Mouse (Mus musculus): Measurements from ENCODE around the gene Ddx47.

The Ddx47 gene

DNA sequence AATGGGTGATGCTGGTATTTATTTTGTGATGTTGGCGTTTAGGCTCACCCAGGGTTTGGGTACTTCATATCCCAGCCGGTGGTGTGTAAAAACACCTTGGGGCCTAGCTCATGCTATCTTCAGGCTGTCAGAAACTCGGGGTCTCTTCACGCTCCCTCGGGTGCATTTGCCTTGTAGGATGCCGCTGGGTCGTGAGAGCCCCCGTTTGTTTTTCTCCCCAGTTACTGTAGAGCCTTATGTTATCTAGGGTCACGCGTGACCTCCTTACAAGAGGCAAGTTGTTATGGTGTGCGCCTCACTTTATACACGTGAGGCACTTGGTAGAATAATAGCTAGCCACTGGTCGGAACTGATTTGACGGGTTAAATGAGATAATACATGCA is 313 bp downstream of the Ddx47 start:
- DNase-seq (ENCODE audit: low spot score): no peak

DNA sequence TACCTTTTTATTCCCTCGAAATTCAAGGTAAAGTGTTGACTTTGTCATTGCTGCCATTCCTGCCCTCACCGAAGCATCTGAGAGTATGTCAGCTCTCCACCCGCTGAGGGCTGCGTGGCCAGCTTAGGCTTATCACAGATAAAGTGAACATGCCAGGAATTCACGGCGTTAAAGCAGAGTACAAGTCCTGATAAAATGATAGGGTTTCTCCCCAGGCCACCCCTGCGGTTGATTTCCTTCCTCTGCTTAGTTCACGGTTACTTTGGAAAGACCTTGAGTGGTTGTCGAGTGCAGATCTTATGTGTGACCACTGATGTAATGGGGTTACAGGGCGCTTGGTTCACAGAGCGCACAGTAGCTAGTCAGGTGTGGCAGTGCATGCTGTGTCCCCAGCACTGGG is 5.8 kb downstream of the Ddx47 start:
- DNase-seq (ENCODE audit: low spot score): no peak

DNA sequence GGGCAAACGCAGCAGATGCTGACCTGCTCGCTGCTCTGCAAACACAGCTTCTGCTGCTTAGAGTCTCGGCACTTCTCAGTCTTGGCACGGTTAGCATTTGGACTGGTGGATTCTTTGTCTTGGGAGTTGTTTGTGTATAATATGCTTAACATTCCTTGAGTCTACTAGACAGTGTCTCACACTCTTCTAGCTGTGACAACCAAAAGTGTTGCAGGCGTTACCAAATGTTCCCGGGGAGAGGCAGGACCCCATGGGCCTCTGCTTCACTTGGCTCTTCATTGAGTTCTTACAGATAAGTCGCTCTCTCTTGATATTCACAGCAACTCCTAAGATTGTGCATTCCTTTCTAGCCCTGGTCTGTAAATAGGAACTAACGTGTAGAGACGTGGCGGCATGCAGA is 8.2 kb downstream of the Ddx47 start:
- DNase-seq (ENCODE audit: low spot score): no peak

DNA sequence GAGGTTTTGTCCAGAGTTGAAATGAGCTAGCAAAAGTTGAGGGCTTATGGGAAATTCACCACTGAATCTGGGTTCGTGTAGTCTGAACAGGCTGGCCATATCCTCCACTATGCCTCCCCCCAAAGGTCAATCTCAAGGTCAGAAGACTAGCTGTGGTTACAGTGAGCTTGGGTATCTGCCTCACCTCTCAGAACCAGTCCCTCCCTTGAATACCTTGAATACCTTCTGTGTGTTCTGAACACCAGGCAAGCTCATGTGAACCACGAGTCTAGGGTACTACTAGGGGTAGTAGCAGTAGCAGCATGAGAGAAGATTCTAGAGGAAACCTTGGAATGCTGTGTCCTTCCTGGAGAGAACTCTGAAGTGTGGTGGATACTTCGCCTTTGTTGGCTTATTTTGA is 10.2 kb downstream of the Ddx47 start:
- DNase-seq (ENCODE audit: low spot score): no peak

DNA sequence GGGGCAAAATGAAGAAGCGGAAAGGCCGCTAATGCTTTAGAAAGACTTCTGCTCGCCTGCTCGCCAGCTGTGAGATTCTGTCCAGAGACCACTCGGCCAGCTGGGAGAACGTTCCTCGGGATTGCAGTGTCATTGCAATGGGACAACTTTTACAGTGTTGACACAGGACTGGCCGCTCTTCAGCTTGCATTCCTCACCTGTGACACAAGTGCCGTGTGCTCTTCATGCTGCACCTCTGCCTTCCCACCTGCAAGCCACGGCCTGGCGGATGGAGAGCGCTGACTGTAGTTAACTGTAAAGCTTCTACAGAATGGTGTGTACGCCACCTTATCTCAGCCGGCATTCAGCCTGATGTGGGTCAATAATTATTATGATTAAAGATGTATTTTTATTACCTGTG is 12.0 kb downstream of the Ddx47 start:
- no peak for DNase-seq (ENCODE audit: low spot score)

DNA sequence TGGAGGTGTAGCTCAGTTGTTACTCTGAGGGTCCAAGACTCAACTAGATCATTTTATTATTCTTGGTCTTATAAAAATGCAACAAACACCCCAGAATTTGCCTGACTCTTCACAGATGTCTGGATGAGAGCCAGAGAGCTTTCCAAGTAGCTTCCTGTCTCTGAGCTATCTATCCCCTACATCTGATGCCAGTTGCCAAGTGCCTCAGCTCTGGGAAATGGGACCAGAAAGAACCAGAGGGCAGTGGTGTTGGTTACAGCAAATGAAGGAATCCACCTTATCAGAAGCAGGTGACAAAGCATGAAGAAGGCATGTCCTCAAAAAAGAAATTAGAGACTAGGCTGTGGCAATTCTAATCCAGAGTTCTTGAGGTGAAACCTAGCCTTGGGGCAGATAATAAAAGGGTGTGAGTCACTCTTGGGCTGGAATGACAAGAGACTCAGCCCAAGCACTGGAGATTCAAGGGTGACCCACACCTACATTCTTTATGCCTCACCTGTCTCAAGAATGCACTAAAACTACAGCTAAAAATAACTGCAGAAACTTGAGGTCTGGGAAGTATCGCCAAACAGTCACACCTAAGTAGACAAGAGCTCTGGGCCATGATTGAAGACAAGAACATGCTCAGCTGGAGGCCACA is 13.5 kb downstream of the Ddx47 start:
- DNase-seq (ENCODE audit: low spot score): no peak

DNA sequence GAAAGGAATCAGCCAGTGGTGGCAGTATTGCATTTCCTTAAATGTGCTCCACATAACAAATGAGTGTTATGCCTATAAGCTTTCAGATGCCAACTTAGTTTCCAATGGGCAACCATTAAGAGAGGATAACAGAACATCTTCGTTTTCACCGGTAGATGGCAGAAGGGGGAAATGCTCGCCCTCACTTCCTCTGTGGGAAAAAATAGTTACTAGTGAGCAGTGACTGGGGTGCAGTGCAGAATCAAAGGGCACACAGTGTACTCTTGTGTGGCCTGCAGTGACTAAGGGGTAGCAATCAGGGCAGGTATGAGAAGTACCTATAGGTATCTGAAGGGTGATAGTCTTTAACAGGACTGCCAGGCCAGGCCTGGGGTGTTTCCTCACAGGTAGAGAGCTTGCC is 14.8 kb downstream of the Ddx47 start:
- peak; percentile 58 for DNase-seq (ENCODE audit: low spot score)

DNA sequence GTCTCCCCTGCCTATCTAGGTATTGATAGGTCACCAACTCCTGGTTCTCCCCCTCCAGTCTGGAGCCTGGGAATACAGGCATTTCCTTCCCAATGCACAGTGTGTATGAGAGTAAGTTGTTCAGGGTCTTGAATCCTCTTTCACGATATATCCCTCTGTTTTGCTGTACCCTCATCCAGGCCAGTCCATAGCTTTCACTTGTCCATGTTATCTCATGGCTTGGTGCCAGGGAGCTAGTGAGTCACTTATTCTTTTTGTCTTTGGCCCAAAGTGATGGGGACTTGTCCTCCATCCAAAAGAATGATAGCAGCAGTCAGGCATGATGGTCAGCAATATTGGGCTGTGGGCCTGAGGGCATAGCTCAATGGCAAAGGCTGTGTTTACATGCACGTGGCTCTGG is 15.3 kb downstream of the Ddx47 start:
- no peak for DNase-seq (ENCODE audit: low spot score)

DNA sequence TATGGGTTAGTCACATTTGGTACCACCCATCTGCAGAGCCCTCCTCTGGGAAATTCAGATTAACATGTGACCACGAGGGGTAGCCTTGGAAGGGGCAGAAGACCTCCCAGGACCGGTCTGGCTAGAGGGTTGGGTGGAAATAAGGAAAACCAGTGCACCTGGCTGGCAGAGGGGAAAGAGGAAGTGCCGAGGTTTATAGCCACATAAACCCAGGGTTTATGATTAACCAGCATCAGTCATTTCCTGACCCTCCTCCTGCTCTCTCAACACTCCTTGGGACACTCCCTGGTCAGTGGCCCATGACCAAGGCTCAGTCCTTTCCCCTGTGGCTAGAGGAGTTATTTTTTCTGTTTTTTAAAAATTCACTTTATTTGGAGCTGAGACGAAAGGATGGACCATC is 17.8 kb downstream of the Ddx47 start:
- no peak for DNase-seq (ENCODE audit: low spot score)

DNA sequence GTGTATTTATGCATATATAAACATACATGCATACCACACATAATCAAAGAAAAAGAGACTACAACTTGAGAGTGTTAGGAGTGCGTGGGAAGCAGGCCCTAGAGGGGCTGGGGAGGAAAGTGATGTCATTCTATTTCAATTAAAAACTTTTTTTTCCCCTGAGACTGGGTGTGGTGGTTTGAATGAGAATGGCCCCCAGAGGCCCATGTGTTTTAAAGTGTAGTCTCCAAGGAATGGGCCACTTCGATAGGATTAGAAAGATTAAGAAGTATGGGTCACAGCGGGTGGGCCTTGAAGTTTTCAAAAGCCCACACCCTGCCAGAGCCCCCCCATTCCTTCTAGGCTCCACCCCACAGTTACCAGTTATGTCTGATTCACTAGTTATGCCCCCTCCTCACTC is 27.3 kb downstream of the Ddx47 start:
- no peak for DNase-seq (ENCODE audit: low spot score)

DNA sequence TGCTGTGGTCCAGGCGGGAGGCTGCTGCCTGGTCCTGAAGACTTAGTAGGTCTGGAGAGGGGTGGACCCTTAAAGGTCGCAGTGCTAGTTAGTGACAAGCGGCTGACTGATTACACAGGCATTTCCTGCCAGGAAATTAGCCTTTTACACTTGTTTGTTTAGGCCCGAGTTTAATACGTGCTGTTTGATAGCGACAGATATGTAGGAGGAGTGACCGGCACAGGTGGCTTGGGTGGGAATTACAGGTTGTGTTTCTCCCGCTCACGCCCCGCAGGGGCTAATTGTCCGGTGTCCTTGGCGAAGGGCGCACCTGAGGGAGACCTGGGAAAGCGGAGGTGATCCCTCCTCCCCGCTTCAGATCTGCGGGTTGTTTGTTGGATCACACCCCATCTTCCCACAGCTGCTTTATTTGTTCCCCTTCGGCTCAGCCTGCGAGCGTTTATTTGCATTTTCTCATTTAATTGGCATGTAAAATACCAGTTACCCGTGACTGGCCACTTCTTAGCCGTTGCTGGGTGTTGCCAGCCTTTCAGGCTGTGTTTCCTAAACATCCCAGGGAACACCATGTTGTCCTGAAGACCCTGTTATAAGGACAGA is 29.0 kb downstream of the Ddx47 start:
- DNase-seq (ENCODE audit: low spot score): peak; percentile 24

DNA sequence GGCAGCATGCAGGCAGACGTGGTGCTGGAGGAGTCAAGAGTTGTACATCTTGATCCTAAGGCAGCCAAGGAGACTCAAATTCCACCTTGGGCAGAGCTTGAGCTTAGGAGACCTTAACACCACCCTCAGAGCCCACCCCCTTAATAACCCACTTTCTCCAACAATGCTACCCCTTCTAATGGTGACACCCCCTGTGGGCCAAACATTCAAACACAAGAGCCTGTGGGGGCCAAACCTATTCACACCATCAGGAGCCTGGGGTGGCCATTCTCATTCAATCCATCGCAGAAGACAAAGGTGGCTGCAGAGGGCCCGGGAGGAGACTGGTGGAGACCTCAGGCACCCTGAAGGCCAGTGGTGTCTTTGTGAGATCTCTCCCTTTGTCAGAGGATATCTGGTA is 30.5 kb downstream of the Ddx47 start:
- DNase-seq (ENCODE audit: low spot score): no peak

DNA sequence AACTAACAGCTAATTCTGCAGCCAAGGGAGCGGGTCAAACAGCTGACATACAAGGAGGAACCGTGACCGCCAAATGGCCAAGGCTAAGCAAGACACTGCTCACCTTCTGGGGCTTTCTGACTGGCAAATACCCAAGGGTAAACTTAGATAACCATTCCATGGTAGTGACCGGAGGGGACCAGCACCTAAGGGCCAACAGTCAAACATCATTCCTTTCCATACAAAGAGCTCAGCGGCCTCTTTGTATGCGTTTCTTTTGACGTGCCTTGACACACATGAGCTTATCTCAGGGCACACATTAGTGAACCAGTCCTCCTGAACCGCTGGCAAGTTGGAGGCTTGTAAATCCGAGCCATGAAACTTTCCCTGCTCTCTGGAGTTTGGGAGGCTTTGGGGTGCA is 35.9 kb downstream of the Ddx47 start:
- DNase-seq (ENCODE audit: low spot score): no peak

DNA sequence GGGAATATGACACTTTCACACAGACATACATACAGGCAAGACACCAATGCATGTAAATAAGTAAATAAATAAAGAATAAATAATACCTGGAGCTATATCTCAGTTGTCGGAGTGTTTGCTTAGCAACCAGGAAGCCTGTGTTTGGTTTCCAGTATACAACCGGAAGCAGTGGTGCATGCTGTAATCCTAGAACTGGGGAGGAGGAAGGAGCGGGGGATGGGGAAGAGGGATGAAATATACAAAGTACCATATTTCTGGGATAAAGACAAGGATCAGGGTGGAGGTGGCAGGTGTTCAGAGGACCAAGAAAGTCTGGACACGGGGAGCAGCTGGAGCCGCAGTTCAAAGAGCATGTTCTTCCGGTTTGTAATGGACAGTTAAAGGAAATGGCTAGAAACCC is 37.1 kb downstream of the Ddx47 start:
- no peak for DNase-seq (ENCODE audit: low spot score)

DNA sequence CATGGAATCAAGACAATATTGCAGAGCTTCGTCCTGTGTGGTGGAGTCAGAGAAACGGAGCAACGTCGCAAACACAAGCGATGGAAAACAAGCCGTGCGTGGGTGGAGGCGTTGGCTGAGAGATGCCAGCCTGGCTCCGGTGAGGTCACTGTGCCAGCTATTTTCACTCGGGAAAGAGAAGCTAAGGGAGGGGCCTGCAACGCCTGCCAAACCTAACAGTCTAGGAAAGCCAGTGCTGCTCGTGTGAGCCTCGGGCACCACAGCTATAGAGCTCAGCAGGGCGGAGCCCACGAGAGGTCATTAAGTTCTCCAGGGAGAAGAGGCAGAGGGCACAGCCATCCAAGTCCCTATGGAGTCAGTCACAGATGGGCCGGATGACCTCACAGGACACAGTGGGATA is 37.5 kb downstream of the Ddx47 start:
- DNase-seq (ENCODE audit: low spot score): no peak

DNA sequence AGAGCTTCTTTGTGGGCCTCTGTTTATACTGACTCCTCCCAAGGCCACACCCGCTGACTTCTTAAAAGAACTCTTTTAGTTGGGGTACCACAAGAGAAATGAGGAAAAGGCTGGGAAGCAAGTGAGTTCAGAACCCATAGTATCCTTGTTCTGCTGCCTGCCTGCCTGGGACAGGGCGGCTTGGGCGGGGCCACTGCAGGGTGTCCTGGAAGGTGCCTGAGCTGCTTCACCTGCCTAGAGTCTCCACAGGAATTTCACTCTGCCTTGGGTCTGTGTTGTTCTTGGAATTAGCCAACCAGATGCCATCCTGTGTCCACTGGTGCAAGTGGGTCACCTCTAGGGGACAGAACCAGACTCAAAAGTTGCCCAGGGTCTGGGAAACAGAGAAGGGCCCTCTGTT is 42.4 kb downstream of the Ddx47 start:
- DNase-seq (ENCODE audit: low spot score): no peak

DNA sequence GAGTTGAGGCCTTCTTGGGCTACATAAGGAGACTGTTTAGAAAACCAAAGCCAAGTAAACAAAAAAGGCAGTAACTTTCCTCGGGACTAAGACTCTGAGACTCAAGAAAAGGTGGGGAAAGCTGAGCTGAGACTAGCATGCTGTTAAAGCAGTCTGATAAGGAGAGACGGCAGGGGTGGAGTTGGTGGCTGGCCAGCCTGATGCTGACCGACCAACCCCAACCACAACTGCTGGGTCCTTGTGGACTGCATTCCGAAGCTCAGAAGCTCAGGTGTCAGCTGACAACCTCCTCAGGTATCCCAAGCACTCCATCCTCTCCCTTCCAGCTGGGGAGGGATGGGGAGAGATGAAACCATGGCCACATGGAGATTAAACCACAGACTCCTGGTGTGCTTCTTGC is 44.5 kb downstream of the Ddx47 start:
- DNase-seq (ENCODE audit: low spot score): no peak

DNA sequence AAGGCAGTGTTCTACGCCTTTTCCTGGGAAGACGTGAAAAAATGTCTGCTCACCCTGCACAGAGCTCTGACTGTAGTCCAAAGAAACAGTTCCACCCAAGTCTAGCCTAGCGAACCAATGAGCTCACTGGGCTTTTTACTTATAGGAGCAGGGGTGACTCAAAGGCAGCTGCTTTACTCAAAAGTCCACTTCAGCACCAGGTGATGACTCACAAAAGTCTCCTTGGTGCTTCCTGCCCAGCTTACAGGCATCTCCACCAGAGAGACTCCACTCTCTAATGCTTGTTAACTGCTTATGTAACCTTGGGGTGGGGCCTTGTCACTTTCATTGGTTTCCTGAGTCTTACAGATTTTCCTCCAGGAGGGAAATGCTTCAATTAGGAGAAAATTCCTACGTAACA is 49.3 kb downstream of the Ddx47 start:
- no peak for DNase-seq (ENCODE audit: low spot score)

DNA sequence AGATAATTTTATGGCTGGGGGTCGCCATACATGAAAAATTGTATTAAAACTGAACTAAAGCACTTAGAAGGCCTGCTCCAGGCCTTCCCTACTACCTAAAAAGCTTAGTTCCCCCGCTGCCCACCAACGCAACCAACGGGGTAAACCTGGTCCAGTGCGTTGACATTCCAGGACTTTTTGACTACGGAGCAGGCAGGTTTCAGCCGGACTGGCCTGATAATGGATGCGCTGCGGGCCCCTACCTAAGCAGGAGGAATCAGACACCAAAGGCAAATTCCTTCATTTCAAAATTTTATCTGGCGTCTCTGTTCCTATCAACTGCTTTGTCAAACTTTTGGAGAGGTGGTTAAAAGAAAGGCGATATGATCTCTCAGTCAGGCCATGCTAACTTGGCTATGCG is 53.2 kb downstream of the Ddx47 start:
- no peak for DNase-seq (ENCODE audit: low spot score)

DNA sequence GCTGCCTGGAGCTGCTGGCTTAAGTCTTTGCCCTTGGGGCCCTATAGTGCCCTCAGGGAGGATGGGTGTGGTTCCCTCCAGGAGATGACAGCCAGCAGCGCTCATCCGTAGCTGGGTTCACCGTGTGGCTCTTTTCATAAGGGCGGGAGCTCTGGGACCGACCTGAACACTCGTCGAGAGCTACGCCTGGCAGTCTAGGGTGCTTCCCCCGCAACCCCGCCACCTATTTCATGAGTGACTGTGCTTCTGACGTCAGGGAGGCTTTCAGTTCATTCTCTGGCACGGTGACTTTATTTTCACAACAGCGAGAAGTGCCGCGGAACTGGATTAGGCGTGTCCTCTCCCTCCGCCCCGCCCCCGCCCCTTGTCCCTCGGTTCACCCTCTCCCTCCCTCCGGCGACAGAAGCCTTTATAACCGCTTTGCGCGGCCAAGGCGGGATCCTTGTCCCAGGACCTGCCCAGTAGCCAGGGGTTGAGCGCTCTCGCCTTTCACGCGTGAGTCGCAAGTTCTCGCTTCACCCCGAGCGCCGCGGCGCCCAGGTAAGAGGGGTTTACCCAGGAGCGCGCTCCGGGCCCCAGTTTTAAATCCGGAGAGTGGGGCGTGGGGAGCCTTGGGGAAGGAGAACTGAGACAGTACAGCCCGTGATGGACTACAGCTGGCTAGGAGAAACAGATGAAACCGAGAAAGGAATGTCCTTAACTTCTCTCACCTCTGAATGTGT is 54.0 kb downstream of the Ddx47 start, which contains the start of gene Gprc5a:
Gene Gprc5a (plus strand): TSS at position 416 of the 722 bp plus-strand sequence.
- DNase-seq (ENCODE audit: low spot score): peak; percentile 82

DNA sequence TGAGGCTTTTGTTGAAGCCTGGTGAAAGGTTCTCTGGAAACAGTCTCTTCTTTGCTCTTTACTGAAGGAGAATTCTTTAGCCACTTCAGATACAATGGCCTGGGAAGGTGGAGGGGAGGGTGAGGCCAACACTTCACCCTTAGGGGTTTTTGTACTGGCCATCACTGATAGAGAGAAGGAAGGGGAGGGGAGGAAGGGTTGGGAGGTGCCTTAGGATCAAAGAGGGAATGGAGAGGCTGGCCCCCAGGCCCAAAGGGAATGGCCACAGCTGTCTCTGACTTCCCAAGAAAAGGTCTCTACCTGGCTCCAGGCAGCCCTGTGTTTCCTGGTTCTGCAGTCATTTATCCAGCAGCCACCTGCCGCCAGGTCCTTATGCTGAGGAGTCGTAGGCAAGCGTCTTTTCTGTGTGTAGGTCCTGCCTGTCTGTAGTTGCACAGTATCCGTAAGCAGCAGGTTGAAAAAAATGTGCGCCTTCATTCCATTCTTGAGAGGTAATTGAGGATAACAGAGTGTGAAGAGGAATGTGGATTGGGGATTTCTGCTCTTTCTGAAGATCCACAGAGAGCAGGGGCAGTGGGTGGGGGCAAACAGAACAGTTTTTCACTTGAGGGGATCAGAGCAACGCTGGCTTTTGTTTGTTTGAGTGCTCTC is 55.5 kb downstream of the Ddx47 start:
- DNase-seq (ENCODE audit: low spot score): peak; percentile 30

DNA sequence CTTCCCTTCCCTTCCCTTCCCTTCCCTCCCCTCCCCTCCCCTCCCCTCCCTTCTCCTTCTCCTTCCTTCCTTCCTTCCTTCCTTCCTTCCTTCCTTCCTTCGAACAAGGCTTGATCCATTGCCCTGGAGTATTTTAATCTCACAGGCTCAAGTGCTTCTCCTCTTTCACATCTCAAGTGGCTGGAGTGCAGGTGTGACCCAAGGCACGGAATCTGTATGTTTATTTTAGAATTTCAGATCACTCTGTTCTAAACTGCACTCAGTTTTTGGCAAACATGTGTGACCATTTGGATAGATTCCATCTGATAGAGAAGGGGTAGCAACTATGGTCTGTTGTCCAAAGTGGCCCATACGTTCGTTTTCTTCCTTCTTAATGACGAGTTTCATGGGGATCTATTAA is 56.8 kb downstream of the Ddx47 start:
- DNase-seq (ENCODE audit: low spot score): no peak

DNA sequence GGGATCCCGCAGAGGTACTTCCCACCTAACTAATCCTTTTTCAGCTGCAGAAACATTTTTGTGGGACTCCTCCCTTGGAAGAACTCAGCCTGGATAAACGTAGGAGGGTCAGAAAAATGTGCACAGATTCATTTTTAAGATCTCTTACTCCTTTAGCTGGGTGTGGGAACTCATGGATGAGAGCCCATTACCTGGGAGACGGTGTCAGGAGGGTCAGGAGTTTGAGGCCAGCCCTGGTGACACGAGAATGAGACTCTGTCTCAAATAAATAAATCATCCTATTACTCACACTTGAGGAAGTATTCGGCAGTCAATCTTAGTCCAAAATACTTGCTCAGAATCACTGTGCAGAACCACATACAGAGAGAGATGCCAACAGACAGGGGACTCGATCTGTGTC is 58.4 kb downstream of the Ddx47 start:
- DNase-seq (ENCODE audit: low spot score): no peak

Measured in embryo, embryonic 10.5 days (tissue).